Mouse (Mus musculus) heart, embryonic 14.5 days (tissue): ENCODE measurements around the gene A030014E15Rik. TPM values are rescaled to one million over a fixed set of nuclear protein-coding genes. Genes with fewer than 3 reads are reported as not detected.
"Not testable (repeated sequence)": the region's sequence is repeated elsewhere in the genome, so short reads cannot be mapped to it uniquely, and the experiment has no call there.

ENCODE experiments used
- ATAC-seq: fragments of 200-750 bp; cut with Nextera tagmentation; 2 replicates; pipeline ENCODE4 v1.8.0; 2017; ENCODE audit warnings: low read depth, moderate TSS enrichment; ENCODE audit not compliant: insufficient number of reproducible peaks, insufficient read depth, low FRiP score
- H3K27ac ChIP-seq, 2 experiments: fragments of 200-500 bp in 1 of 2; fragments of 300-500 bp in 1 of 2; sonication (generic) in 1 of 2; replicated peaks in 1 of 2; 2 replicates each; pipeline ENCODE4 v1.5.1; 2012 to 2014; ENCODE audit warnings: low read depth in 2 of 2, low read length in 2 of 2, control low read depth in 1 of 2, mild to moderate bottlenecking in 1 of 2, mixed read lengths in 1 of 2; ENCODE audit not compliant: control insufficient read depth in 1 of 2, insufficient read depth in 1 of 2
- H3K27me3 ChIP-seq: fragments of 300-500 bp; sonication (generic); 2 replicates; pipeline ENCODE4 v1.6.1; 2014; ENCODE audit warnings: mild to moderate bottlenecking, low read length, control low read depth; ENCODE audit not compliant: control insufficient read depth, insufficient read depth
- H3K36me3 ChIP-seq: fragments of 300-500 bp; sonication (generic); 2 replicates; pipeline ENCODE4 v1.6.1; 2014; ENCODE audit warnings: mild to moderate bottlenecking, control low read depth, low read length, mixed read lengths; ENCODE audit not compliant: control insufficient read depth, insufficient read depth
- H3K4me1 ChIP-seq, 2 experiments: fragments of 200-500 bp in 1 of 2; fragments of 300-500 bp in 1 of 2; sonication (generic) in 1 of 2; 2 replicates each; pipeline ENCODE4 v1.6.1; 2012 to 2014; ENCODE audit warnings: low read length in 2 of 2, control low read depth in 1 of 2, mixed read lengths in 1 of 2; ENCODE audit not compliant: control insufficient read depth in 2 of 2, insufficient read depth in 2 of 2
- H3K4me2 ChIP-seq: fragments of 300-500 bp; sonication (generic); 2 replicates; pipeline ENCODE4 v1.6.1; 2014; ENCODE audit warnings: mild to moderate bottlenecking, low read length
- H3K4me3 ChIP-seq, 2 experiments: fragments of 200-500 bp in 1 of 2; fragments of 300-500 bp in 1 of 2; sonication (generic) in 1 of 2; 2 replicates each; pipeline ENCODE4 v1.5.1; 2012 to 2014; ENCODE audit warnings: low read length in 2 of 2, mild to moderate bottlenecking in 2 of 2, control low read depth in 1 of 2, low read depth in 1 of 2, moderate library complexity in 1 of 2; ENCODE audit not compliant: control insufficient read depth in 1 of 2, insufficient read depth in 1 of 2
- H3K9ac ChIP-seq: fragments of 300-500 bp; sonication (generic); 2 replicates; pipeline ENCODE4 v1.6.1; 2014; ENCODE audit warnings: mild to moderate bottlenecking, low read length
- H3K9me3 ChIP-seq: fragments of 300-500 bp; sonication (generic); 2 replicates; pipeline ENCODE4 v1.6.1; 2016; ENCODE audit warnings: low read length, control low read depth; ENCODE audit not compliant: control insufficient read depth
- WGBS: fragments of 180-500 bp; shearing (Covaris S2); extraction: QIAGEN DNeasy Blood & Tissue Kit; methylation state at CpG from one replicate; pipeline ENCODE4 v1.1.7; 2014; 5-methylcytosine and 5-hydroxymethylcytosine counted together
- polyA plus RNA-seq: library from polyadenylated mRNA; unstranded; fragments of >200 nt; fragmentation: Nextera tagmentation; extraction: Ambion mirVana; gene quantifications from 2 replicates; pipeline ENCODE4 v1.2.1, GENCODE M21; 2014

The A030014E15Rik gene
- polyA plus RNA-seq, 1 experiment from 2014 or later = not detected

DNA sequence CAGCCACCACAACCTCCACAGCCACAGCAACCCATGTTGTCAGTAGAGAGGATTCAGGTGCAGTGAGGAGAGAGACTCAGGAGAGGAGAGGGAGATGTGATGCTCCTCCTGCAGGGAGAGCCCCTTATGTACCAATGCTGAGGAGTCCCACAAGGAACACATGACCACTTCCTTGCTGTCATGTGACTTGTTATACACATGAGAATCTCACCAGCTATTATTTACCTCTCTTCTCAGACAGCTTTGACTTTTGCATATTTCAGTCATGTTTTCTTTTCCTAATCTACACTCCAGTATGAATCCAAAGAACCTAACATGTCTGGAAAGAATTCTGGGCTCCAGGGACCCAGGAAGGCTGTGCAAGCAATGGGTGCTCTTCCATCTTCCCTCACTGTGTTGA, 31.2 kb downstream of the A030014E15Rik start, which contains the start of gene Gm7544:
TSS of gene Gm7544 (minus strand) at position 101 of the 400 bp plus-strand sequence.
- not testable (repeated sequence) for H3K27me3 ChIP-seq, H3K4me2 ChIP-seq, H3K36me3 ChIP-seq, H3K4me1 ChIP-seq, H3K9ac ChIP-seq, ATAC-seq, H3K9me3 ChIP-seq, H3K4me3 ChIP-seq, H3K27ac ChIP-seq

DNA sequence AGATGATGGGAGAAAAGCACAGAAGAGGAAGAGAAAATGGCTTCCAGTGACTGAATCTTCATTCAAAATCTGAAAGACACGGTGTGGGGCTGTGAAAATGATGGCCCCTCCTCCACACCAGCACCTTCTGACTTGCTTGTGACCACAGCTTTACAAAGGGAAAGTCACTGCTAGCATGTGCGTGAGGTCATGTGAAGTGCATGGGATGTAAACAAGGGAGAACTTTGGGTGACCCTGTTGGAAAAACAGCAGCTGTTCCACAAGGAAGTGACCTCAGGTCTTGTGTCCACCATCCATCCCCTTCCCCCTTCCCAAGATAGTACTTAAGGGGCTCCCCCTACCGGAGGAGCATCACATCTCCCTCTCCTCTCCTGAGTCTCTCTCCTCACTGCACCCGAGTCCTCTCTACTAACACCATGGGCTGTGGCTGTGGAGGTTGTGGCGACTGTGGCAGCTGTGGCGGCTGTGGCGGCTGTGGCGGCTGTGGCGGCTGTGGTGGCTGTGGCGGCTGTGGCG, 35.2 kb downstream of the A030014E15Rik start, which contains the start of gene Gm47955:
TSS of gene Gm47955 (plus strand) at position 417 of the 516 bp plus-strand sequence.
- H3K4me3 ChIP-seq = no peak within 1 kb of the TSS
- H3K4me2 ChIP-seq = no peak within 1 kb of the TSS
- no peak within 1 kb of the TSS for H3K9ac ChIP-seq
- no peaks in the 10 kb centered on the region for H3K27me3 ChIP-seq
- no peak within 1 kb of the TSS for H3K27ac ChIP-seq
- H3K9me3 ChIP-seq = no peaks in the 10 kb centered on the region
- H3K36me3 ChIP-seq = no peaks in the 10 kb centered on the region
- 86% methylated on average over 11 of the region's 11 CpGs for WGBS
- no peaks in the 10 kb centered on the region for H3K4me1 ChIP-seq
- ATAC-seq = no peak

DNA sequence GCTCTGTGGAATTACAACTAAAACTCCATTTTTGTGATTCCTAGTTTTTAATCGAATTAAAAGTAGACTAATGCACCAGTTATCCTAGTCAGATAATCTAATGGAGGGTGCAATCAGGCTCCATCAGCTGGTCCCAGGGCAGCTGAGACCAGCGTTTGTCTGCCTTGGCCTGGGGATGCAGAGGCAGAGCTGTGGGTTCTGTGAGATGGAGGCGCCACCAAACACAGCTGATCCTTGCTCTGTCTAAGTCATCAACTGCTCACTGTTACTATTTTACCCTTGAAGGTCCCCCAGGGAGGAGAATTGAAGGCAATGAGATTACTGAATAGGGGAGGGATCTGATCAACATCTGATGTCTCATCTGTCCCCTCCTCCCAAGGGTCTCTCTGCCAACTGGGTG, 41.7 kb downstream of the A030014E15Rik start:
- H3K4me1 ChIP-seq = peaks cover 0 to 4% of the 10 kb centered on the region in 2 experiments; a peak in 2 of 4 replicates
- no peaks in the 10 kb centered on the region for H3K9me3 ChIP-seq

GRCm38 (mm10) chr1:82972046-82972445, 47.3 kb downstream of the A030014E15Rik start:
- Histone ChIP-seq H3K4me2 (peak overlapping the region; percentile 19), H3K4me1 (peaks cover 9 to 31% of the 10 kb centered on the region in 2 experiments; a peak in 3 of 4 replicates), H3K36me3 (no peaks in the 10 kb centered on the region), H3K9me3 (no peaks in the 10 kb centered on the region), H3K27ac (peak overlapping the region; percentile 51 to 61), H3K9ac (no peak overlapping the region), H3K27me3 (no peaks in the 10 kb centered on the region), H3K4me3 (no peak overlapping the region)
- 2% methylated on average over 4 of the region's 4 CpGs for WGBS
- peak; percentile 80 for ATAC-seq

More for the DNA sequence above, 41.7 kb downstream of the A030014E15Rik start:
- Histone ChIP-seq H3K4me2 (no peak overlapping the region), H3K4me3 (no peak overlapping the region), H3K36me3 (no peaks in the 10 kb centered on the region), H3K27me3 (no peaks in the 10 kb centered on the region), H3K27ac (no peak overlapping the region), H3K9ac (no peak overlapping the region)
- WGBS = 63% methylated on average over 3 of the region's 3 CpGs
- ATAC-seq = no peak

GRCm38 (mm10) chr1:82973244-82973643, 48.5 kb downstream of the A030014E15Rik start:
- H3K4me3 ChIP-seq = no peak overlapping the region
- H3K36me3 ChIP-seq = no peaks in the 10 kb centered on the region
- no peak overlapping the region; a peak in 1 of 4 replicates for H3K27ac ChIP-seq
- ATAC-seq = no peak
- no peaks in the 10 kb centered on the region for H3K9me3 ChIP-seq
- 72% methylated on average over 1 of the region's 1 CpGs for WGBS
- H3K27me3 ChIP-seq = no peaks in the 10 kb centered on the region
- H3K9ac ChIP-seq = no peak overlapping the region
- H3K4me2 ChIP-seq = no peak overlapping the region
- H3K4me1 ChIP-seq = peaks cover 9 to 31% of the 10 kb centered on the region in 2 experiments; a peak in 3 of 4 replicates

DNA sequence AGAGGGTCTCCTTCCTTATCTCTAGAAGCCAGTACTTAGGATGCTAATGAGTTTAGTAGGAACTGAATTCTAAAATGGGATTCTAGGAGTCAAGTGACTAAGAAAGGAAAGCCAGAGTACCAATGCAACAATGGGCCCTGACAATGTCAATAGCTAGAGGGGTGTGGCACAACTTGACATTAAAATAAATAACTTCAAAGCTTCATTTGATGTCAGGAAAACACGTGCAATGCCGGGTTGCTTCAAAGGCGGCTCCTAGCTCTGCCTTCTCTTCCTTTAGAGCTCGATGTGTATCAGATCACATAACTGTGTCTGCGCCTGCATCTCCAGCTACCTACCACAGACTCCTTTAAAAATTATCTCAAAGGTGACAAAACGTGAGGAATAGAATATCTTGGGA, 49.2 kb downstream of the A030014E15Rik start:
- no peak overlapping the region for H3K4me3 ChIP-seq
- no peak for ATAC-seq
- WGBS = 31% methylated on average over 6 of the region's 6 CpGs
- H3K27ac ChIP-seq = no peak overlapping the region
- no peak overlapping the region for H3K4me2 ChIP-seq
- no peak overlapping the region for H3K9ac ChIP-seq
- H3K4me1 ChIP-seq = peaks cover 9 to 31% of the 10 kb centered on the region in 2 experiments; a peak in 3 of 4 replicates
- no peaks in the 10 kb centered on the region for H3K9me3 ChIP-seq
- H3K36me3 ChIP-seq = no peaks in the 10 kb centered on the region
- no peaks in the 10 kb centered on the region for H3K27me3 ChIP-seq

- Histone ChIP-seq H3K27me3 (no peaks in the 10 kb centered on the region), H3K4me3 (no peak overlapping the region), H3K4me2 (no peak overlapping the region), H3K9me3 (no peaks in the 10 kb centered on the region), H3K4me1 (peaks cover 9 to 31% of the 10 kb centered on the region in 2 experiments; a peak in 3 of 4 replicates), H3K36me3 (no peaks in the 10 kb centered on the region), H3K27ac (no peak overlapping the region), H3K9ac (no peak overlapping the region)
- peak; percentile 71 for ATAC-seq
- whole genome bisulfite sequencing = 50% methylated on average over 9 of the region's 9 CpGs
Measured at GRCm38 (mm10) chr1:82974342-82974741, 49.6 kb downstream of the A030014E15Rik start.
